ENCODE assay signal across 18 mouse cellular contexts in genomic region chr3:83067920-83068319, GRCm38 (mm10). TPM values are rescaled to one million over a fixed set of nuclear protein-coding genes. Genes with fewer than 3 reads are reported as not detected.
"Had no signal": no experiment of that assay in that cellular context is flagged by ENCODE, and none has a peak within 500 bp of the region (broad histone marks: within the 10 kb centered on the region; RNA-seq: fewer than 3 reads in every experiment).

No protein-coding gene starts in this region.

- H3K9me3 ChIP-seq: intestine, embryonic 15.5 days; kidney, embryonic 15.5 days; liver, embryonic 13.5 days; lung, embryonic 15.5 days had no signal

- H3K4me2 ChIP-seq: intestine, embryonic 15.5 days; kidney, embryonic 15.5 days; liver, embryonic 13.5 days; lung, embryonic 15.5 days; midbrain, embryonic 11.5 days had no signal

- H3K4me3 ChIP-seq: intestine, embryonic 15.5 days; kidney, embryonic 15.5 days; left cerebral cortex, adult 2 months; liver, embryonic 13.5 days; lung, embryonic 15.5 days had no signal

- H3K4me1 ChIP-seq: intestine, embryonic 15.5 days; kidney, embryonic 15.5 days; liver, embryonic 13.5 days; lung, embryonic 15.5 days had no signal

- H3K27me3 ChIP-seq: intestine, embryonic 15.5 days; kidney, embryonic 15.5 days; liver, embryonic 13.5 days; lung, embryonic 15.5 days had no signal

- H3K9ac ChIP-seq: intestine, embryonic 15.5 days; kidney, embryonic 15.5 days; liver, embryonic 13.5 days; lung, embryonic 15.5 days had no signal

- H3K27ac ChIP-seq: intestine, embryonic 15.5 days; kidney, embryonic 15.5 days; left cerebral cortex, adult 2 months; liver, embryonic 13.5 days; lung, embryonic 15.5 days had no signal

- DNase-seq: kidney, adult 8-10 months; kidney, postnatal 10 days; kidney, postnatal 36 days; layer of hippocampus, postnatal 36 days; liver, embryonic 13.5 days; midbrain, embryonic 14.5 days; thymus, adult 18-20 months; thymus, postnatal 36 days had no signal

- ATAC-seq: intestine, embryonic 15.5 days had no signal

RNA-seq across cellular contexts. Expression of gene Fgb, which starts 18.3 kb away (rescaled TPM):
- polyA plus RNA-seq: midbrain, embryonic 11.5 days; midbrain, embryonic 14.5 days; midbrain, postnatal 0 days; small intestine, adult 2 months; spleen, adult 2 months had no signal

RNA-seq across cellular contexts. Expression of gene Fga, which starts 42.0 kb away (rescaled TPM):
- polyA plus RNA-seq: limb, embryonic 11.5 days; midbrain, embryonic 11.5 days; midbrain, postnatal 0 days; neural tube, embryonic 11.5 days; small intestine, adult 2 months had no signal
